Mouse (Mus musculus) C2C12 (cell line): ENCODE measurements around the gene Hist2h2bb.
"Not testable (repeated sequence)": the region's sequence is repeated elsewhere in the genome, so short reads cannot be mapped to it uniquely, and the experiment has no call there.

ENCODE experiments used
- CEBPB ChIP-seq: IDR thresholded peaks from one replicate; pipeline ENCODE4 v1.6.1; 2011; ENCODE audit warnings: low read depth, mild to moderate bottlenecking, control low read depth, moderate library complexity
- CTCF ChIP-seq: IDR thresholded peaks from one replicate; pipeline ENCODE4 v1.5.1; 2011; ENCODE audit not compliant: control insufficient read depth, insufficient read depth, insufficient read length

- not testable (repeated sequence) for TF ChIP-seq CEBPB, CTCF
Observed at GRCm38 (mm10) chr3:96246018-96246417, 23.5 kb upstream of the Hist2h2bb start.
